Mouse (Mus musculus) macrophage (primary cell): ENCODE results near the gene Ap5m1. TPM values are rescaled to one million over a fixed set of nuclear protein-coding genes. Genes with fewer than 3 reads are reported as not detected.
"Not testable (repeated sequence)": the region's sequence is repeated elsewhere in the genome, so short reads cannot be mapped to it uniquely, and the experiment has no call there.

Experiments used
- H3K27ac ChIP-seq: fragments of 350-480 bp; formaldehyde crosslinking; 2 replicates; pipeline ENCODE4 v1.9.0; 2021
- H3K36me3 ChIP-seq: fragments of 350-480 bp; formaldehyde crosslinking; 2 replicates; pipeline ENCODE4 v1.9.0; 2021; ENCODE audit errors: inconsistent target
- H3K4me3 ChIP-seq: fragments of 350-480 bp; formaldehyde crosslinking; 2 replicates; pipeline ENCODE4 v1.9.0; 2021; ENCODE audit errors: inconsistent target
- H3K79me2 ChIP-seq: fragments of 350-480 bp; formaldehyde crosslinking; 2 replicates; pipeline ENCODE4 v1.9.0; 2021; ENCODE audit errors: inconsistent target
- WGBS: methylation state at CpG from one replicate; pipeline ENCODE4 v1.1.7; 2026; ENCODE audit warnings: inconsistent platforms; ENCODE audit not compliant: missing documents; 5-methylcytosine and 5-hydroxymethylcytosine counted together
- polyA plus RNA-seq: library from polyadenylated mRNA; stranded (reverse); fragments of 250-400 nt; gene quantifications from 3 replicates; pipeline ENCODE4 v1.2.4, GENCODE M21; 2018; ENCODE audit warnings: inconsistent platforms

Ap5m1 gene
- polyA plus RNA-seq, 1 experiment from 2014 or later, result 8.6 TPM

DNA sequence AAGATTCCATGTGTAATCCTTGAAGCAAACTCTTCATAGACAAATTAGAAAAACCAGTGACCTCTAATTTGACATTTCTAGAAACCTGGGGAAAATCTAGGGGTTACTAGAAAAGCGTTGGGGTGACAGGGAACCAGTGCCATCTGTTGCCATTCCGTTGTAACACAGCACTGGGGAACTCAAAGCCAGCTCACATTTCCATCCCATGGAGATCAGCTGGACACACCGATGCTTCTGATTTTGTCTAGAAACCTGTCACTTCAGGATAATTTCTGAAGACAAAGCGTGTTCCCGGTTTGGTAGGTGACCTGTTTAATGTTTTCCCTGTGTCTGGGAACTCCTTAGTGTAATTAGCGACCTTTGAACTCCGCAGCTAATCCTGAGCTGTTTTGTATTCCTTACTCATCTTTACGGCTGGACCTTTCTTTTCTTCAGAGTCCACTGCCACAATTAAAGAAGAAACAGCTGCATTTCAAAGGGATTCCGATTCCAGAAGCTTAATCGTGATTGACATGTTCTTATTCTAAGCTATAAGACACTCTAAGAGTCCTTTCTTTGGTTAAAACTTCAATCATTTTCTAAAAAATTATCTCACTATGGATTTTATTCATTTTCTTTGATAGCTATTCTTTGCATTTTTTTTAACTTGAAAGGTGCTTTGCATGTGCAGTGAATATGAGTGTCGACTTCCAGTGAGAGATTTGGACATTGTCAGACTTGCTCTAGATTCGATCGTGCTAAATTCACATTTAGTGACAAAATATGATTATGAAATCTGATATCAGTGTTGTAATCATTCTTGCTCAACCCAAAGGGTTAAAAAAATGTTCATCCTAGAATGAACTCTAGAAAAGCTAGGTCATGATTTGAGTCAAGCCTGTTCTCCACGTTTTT lies 22.5 kb downstream of the Ap5m1 start:
- Histone ChIP-seq H3K79me2 (no peaks in the 10 kb centered on the region), H3K27ac (no peak overlapping the region), H3K4me3 (no peak overlapping the region), H3K36me3 (peaks cover 38% of the 10 kb centered on the region)
- WGBS, result 82% methylated on average over 14 of the region's 14 CpGs

DNA sequence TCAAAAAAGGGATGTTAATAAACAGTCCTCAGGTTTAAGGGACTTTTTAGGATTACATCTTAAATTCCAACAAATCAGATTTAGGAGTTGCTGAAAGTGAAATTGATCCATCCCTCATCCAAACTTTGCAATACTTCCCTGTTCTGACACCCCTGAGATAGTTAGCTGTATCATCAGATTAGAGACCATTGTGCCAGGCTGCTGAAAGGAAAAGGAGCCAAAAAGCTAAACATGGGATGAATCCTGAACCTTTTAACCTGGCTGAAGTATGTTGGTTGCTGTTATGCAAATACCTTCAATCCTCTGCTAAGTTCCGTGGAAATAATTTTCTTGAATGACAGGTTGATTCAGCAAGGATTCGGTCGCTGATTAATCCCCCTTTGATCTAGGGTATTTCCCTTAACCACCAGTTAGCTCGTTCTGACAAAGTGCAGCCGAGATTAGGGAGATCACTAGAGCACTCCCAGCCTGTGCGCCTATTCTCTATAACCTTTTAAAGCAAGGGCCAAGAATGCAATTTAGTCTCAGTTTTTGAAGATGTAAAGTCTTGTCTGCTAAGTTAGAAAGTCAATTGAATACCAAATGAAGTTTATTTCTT lies 23.7 kb downstream of the Ap5m1 start:
- no peaks in the 10 kb centered on the region for H3K79me2 ChIP-seq
- WGBS, result 95% methylated on average over 6 of the region's 6 CpGs
- H3K36me3 ChIP-seq, result peaks cover 34% of the 10 kb centered on the region
- H3K4me3 ChIP-seq, result no peak overlapping the region
- no peak overlapping the region for H3K27ac ChIP-seq

DNA sequence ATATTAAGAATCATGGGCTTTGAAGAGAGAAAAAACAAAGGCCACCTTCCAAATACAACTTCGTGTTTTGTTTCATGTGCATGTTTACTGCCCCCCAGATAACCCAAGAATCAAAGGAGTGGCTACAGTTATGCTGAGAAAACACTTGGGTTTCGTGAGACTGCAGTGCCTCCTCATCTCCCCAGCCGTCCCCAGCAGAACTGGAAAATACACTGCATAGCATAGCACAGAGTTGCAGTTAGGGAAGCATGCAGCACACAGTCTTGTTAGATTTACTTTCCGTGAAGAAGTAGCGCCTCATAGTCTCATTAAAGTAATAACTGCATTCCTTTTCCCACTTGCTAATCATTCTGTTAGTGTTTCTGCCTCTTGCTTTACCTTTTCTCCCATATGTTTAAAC lies 24.2 kb downstream of the Ap5m1 start:
- no peaks in the 10 kb centered on the region for H3K79me2 ChIP-seq
- peaks cover 31% of the 10 kb centered on the region for H3K36me3 ChIP-seq
- 89% methylated on average over 5 of the region's 5 CpGs for WGBS
- H3K27ac ChIP-seq, result no peak overlapping the region
- no peak overlapping the region for H3K4me3 ChIP-seq

DNA sequence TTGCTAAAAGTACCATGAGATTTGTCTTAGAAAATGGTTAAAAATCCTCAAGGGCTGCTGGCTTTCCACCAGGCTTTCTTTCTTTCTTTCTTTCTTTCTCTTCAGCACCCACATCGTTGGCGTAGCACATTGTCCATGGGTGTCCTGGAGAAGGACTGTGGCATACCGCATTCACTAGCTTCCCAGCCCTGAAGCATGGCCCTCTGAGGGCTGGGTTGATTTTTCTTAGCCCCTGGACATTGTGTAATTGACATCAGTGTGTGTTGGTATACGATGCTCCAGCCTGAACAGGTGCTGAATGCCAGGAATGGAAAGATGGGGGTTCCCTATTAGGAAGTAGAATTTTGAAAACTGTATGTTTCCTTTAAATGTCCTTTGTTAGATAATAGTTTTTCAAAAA lies 25.4 kb downstream of the Ap5m1 start:
- peaks cover 23% of the 10 kb centered on the region for H3K36me3 ChIP-seq
- no peaks in the 10 kb centered on the region for H3K79me2 ChIP-seq
- H3K27ac ChIP-seq, result no peak overlapping the region
- 95% methylated on average over 4 of the region's 4 CpGs for WGBS
- no peak overlapping the region for H3K4me3 ChIP-seq

DNA sequence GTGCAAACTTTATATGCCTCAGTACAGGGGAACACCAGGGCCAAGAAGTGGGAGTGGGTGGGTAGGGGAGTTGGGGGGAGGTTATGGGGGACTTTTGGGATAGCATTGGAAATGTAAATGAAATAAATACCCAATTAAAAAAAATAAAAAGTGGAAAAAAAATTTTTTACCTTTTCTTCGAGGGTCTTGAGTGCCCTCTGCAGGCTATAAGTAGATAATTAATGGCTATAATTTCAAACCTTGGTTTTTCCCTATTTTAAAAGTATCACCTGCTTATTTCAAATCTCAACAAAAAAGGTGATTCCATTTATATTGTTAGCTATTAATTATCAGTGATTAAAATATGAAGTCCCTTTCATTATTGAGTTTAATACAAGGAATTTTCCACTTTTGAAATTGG lies 25.9 kb downstream of the Ap5m1 start:
- H3K79me2 ChIP-seq, H3K27ac ChIP-seq, H3K4me3 ChIP-seq: not testable (repeated sequence)
- 0% methylated on average over 1 of the region's 1 CpGs for WGBS
- H3K36me3 ChIP-seq, result peaks cover 18% of the 10 kb centered on the region

DNA sequence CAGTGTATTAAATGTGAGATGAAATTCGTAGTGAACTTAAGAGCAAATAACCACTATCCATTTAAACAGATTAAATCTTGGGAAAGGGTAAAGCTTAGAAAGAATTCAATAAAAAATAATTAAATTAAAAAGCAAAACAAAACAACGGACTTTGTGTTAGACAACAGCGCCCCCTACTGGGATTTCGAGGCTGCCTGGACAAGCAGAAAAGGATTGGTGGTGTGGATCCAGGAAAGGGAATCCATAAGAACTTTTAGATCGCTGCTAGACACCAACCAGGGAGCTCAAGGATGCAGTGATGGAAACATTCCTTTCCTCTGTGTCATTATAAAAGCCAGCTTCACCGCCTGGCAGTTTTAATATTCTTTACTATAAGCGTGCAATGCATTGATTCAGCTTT lies 52.5 kb downstream of the Ap5m1 start:
- Histone ChIP-seq H3K79me2 (no peaks in the 10 kb centered on the region), H3K4me3 (no peak overlapping the region), H3K36me3 (no peaks in the 10 kb centered on the region), H3K27ac (no peak overlapping the region)
- 21% methylated on average over 7 of the region's 7 CpGs for WGBS

DNA sequence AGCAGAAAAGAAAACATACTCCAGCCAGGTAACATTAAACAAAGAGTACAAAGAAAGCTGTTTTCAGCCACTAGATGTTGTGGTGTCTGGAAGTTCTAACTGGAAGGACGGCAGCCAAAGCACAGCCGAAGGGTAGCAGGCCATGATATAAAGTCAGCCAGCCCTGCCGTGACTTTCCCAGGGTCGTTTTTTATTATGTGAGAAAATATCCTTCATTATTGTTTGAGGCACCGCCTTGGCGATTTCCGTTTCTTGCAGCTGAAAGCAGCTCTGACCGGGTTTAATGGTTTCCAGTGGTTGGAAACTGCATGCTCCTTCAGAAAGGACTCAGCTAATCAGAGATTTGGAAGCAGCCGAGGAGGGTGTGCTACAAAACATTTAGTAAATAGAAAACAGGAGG lies 55.8 kb downstream of the Ap5m1 start:
- Histone ChIP-seq H3K27ac (no peak overlapping the region), H3K79me2 (no peaks in the 10 kb centered on the region), H3K4me3 (no peak overlapping the region), H3K36me3 (no peaks in the 10 kb centered on the region)
- WGBS, result 96% methylated on average over 9 of the region's 9 CpGs

DNA sequence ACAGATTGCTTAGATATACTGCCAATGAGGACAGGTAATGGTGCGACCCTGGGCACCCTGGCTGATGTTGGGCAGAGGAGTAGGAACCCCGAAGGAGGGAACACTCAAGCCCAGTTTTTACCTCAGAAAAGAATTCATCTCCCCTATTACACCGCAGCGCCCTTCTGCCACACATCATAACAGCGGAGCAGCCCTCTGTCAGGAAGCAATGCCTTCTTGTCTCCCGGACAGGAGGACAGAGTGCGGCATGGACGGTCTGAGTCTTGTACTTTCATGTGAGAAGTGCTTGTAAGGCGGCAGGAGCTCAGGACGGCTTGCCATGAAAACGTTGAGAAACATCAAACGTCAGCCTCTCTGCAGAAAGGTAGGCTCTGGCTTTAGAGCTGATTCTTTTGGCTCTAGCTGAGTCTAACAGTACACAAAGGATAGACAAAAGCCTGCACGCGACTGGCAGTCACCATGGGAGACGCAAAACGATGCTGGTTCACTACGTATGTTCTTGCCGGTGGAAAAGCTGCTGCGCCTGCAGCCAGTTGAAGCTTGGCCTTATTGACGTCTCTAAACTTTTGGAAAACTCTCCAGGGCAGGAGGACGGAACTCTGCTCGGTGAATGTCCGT lies 61.4 kb downstream of the Ap5m1 start:
- 91% methylated on average over 23 of the region's 23 CpGs for WGBS
- Histone ChIP-seq H3K36me3 (no peaks in the 10 kb centered on the region), H3K4me3 (no peak overlapping the region), H3K27ac (no peak overlapping the region), H3K79me2 (no peaks in the 10 kb centered on the region)

DNA sequence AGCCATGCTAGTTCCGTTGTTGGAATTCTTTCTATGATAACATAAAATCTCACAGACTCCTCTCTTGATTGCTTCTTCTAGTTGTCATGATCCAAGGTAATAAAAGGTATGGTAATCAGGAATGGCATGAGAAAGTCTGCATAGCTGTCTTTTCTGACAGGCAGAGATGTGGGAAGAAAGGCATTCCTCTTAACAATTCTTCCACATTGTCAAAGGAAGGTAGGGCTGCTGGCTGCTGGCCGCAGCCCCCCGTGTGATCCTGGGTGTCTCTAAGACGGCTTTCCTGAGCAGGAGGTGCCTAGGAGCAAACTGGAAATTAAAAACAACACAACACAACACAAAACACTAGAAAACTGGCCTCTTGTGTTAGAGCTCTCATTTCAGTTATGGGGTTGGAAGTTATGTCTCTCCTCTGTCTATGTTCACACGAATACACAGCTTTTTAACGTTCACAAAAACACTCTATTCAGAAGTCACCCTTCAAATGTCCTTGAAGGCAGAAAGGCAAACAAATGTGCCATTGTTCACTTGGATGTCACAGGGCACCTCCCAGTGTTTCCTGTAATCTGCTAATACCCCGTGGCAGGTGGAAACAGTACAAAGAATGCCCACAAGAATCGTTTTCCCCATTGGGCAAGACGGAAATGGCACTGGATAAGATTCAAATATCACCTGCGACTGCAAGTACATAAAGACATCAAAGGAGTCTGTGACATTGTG lies 62.8 kb downstream of the Ap5m1 start:
- Histone ChIP-seq H3K27ac (no peak overlapping the region), H3K36me3 (no peaks in the 10 kb centered on the region), H3K4me3 (no peak overlapping the region), H3K79me2 (no peaks in the 10 kb centered on the region)
- WGBS, result 66% methylated on average over 10 of the region's 10 CpGs

DNA sequence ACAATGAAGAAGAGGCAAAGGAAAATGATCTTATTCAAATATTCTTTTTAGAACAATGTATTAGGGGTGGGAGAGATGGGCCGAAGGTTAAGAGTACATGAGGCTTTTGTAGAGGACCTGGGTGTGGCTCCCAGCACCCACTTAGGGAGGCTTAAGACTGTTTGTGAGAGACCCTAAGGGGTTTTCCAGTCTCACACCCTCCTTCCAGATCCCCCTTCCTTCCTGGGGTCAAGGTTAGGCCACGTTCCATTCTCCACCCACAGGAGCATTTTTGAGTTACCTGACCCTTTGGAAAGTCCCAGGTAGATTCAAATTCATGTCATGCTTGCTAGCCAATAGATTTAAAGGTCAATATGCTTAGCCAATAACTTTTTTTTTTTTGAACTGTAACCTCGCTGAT lies 66.5 kb downstream of the Ap5m1 start:
- WGBS, result 86% methylated on average over 3 of the region's 3 CpGs
- Histone ChIP-seq H3K4me3 (no peak overlapping the region), H3K27ac (no peak overlapping the region), H3K36me3 (no peaks in the 10 kb centered on the region), H3K79me2 (no peaks in the 10 kb centered on the region)

DNA sequence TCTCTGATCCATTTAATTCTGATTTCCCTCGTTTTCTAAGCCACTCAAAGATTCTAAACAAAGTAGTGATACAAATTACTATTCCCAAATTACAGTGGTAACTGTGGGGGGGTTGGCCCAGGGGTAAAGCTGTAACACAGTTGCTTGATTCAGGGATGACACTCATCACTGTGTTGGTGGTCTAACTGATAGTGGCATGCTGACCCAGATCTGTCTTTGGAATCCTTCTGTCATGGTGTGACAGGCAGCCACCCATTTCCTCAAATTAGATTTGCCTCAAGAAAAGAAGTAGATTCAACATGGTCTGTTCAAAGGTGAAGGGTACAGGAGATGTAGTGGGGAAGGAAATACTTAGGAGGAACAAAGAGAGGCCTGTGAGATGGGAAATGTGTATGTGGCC lies 72.3 kb downstream of the Ap5m1 start:
- H3K79me2 ChIP-seq, result no peaks in the 10 kb centered on the region
- no peaks in the 10 kb centered on the region for H3K36me3 ChIP-seq
- H3K27ac ChIP-seq, result no peak overlapping the region
- H3K4me3 ChIP-seq, result no peak overlapping the region
- WGBS, result 83% methylated on average over 1 of the region's 1 CpGs

DNA sequence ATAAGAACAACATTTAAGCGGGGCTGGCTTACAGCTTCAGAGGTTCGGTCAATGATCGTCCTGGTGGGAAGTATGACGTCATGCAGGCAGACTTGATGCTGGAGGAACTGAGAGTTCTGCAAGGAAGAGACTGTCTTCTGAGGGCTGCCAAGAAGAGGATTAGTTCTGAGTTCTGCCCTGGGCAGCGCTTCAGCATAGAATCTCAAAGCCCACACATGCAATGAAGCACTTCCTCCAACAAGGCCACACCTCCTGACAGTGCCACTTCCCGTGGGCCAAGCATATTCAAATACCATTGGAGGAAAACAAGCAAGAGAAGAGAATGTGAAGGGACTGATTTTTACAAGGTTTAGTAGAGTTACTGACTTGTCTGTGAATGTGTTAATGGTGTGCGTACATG lies 74.9 kb downstream of the Ap5m1 start:
- Histone ChIP-seq H3K36me3 (no peaks in the 10 kb centered on the region), H3K27ac (no peak overlapping the region), H3K79me2 (no peaks in the 10 kb centered on the region), H3K4me3 (no peak overlapping the region)
- 76% methylated on average over 7 of the region's 7 CpGs for WGBS
